Mouse (Mus musculus) limb, embryonic 14.5 days (tissue): ENCODE measurements around the gene Adm. TPM values are rescaled to one million over a fixed set of nuclear protein-coding genes. Genes with fewer than 3 reads are reported as not detected.
"Not testable (repeated sequence)": the region's sequence is repeated elsewhere in the genome, so short reads cannot be mapped to it uniquely, and the experiment has no call there.

Experiments used
- ATAC-seq: fragments of 200-750 bp; cut with Nextera tagmentation; 2 replicates; pipeline ENCODE4 v1.8.0; 2017; ENCODE audit warnings: low read depth, moderate number of reproducible peaks, moderate TSS enrichment; ENCODE audit not compliant: low FRiP score
- DNase-seq: peaks from one replicate; pipeline ENCODE4 v3.0.0-alpha.2; 2015; ENCODE audit warnings: low spot score
- H3K27ac ChIP-seq: fragments of 300-500 bp; sonication (generic); replicated peaks from 2 replicates; pipeline ENCODE4 v1.5.1; 2014; ENCODE audit warnings: low read depth, mild to moderate bottlenecking, low read length, moderate library complexity, mixed read lengths
- H3K27me3 ChIP-seq: fragments of 300-500 bp; sonication (generic); 2 replicates; pipeline ENCODE4 v1.6.1; 2014; ENCODE audit warnings: low read length, mixed read lengths; ENCODE audit not compliant: control insufficient read depth, insufficient read depth
- H3K36me3 ChIP-seq: fragments of 300-500 bp; sonication (generic); 2 replicates; pipeline ENCODE4 v1.6.1; 2014; ENCODE audit warnings: mild to moderate bottlenecking, low read length, moderate library complexity, mixed read lengths; ENCODE audit not compliant: control insufficient read depth, insufficient read depth
- H3K4me1 ChIP-seq: fragments of 300-500 bp; sonication (generic); 2 replicates; pipeline ENCODE4 v1.6.1; 2014; ENCODE audit warnings: antibody characterized with exemption, low read length, mixed read lengths; ENCODE audit not compliant: control insufficient read depth, insufficient read depth
- H3K4me2 ChIP-seq: fragments of 300-500 bp; sonication (generic); replicated peaks from 2 replicates; pipeline ENCODE4 v1.6.1; 2014; ENCODE audit warnings: low read depth, mild to moderate bottlenecking, low read length, moderate library complexity; ENCODE audit not compliant: severe bottlenecking
- H3K4me3 ChIP-seq: fragments of 300-500 bp; sonication (generic); replicated peaks from 2 replicates; pipeline ENCODE4 v1.5.1; 2014; ENCODE audit warnings: low read length
- H3K9ac ChIP-seq: fragments of 300-500 bp; sonication (generic); 2 replicates; pipeline ENCODE4 v1.6.1; 2014; ENCODE audit warnings: mild to moderate bottlenecking, low read depth, low read length, moderate library complexity; ENCODE audit not compliant: severe bottlenecking
- H3K9me3 ChIP-seq: fragments of 300-500 bp; sonication (generic); 2 replicates; pipeline ENCODE4 v1.6.1; 2016; ENCODE audit warnings: low read length; ENCODE audit not compliant: control insufficient read depth
- POLR2A ChIP-seq: fragments of 200-500 bp; IDR thresholded peaks from 2 replicates; pipeline ENCODE4 v1.8.0; 2012; ENCODE audit warnings: inconsistent platforms, mild to moderate bottlenecking, moderate library complexity, borderline replicate concordance; ENCODE audit not compliant: insufficient read depth, insufficient read length; ENCODE audit errors: extremely low read depth
- WGBS: fragments of 180-500 bp; shearing (Covaris S2); extraction: QIAGEN DNeasy Blood & Tissue Kit; methylation state at CpG from one replicate; pipeline ENCODE4 v1.1.7; 2014; 5-methylcytosine and 5-hydroxymethylcytosine counted together
- polyA plus RNA-seq, 2 experiments: library from polyadenylated mRNA; depleted of rRNA in 1 of 2; stranded (reverse) in 1 of 2; unstranded in 1 of 2; fragments of >200 nt; fragmentation: Nextera tagmentation in 1 of 2; extraction: Ambion mirVana in 1 of 2; gene quantifications; 2 replicates each; pipeline versions ENCODE4 v1.2.1 to v1.2.3; 2012 to 2014

Adm gene
- polyA plus RNA-seq, 2 experiments, result 1.8 to 2.6 TPM

- H3K27ac ChIP-seq, result no peak overlapping the region
- H3K9ac ChIP-seq, result no peak overlapping the region
- 77% methylated on average over 11 of the region's 11 CpGs for WGBS
- no peak for TF ChIP-seq POLR2A
- no peaks in the 10 kb centered on the region for H3K9me3 ChIP-seq
- H3K4me2 ChIP-seq, result no peak overlapping the region
- DNase-seq (no peak), ATAC-seq (no peak)
- H3K36me3 ChIP-seq, result no peaks in the 10 kb centered on the region
- no peaks in the 10 kb centered on the region for H3K27me3 ChIP-seq
- no peak overlapping the region for H3K4me3 ChIP-seq
- H3K4me1 ChIP-seq, result no peaks in the 10 kb centered on the region
These were observed 11.9 kb downstream of the Adm start for GRCm38 (mm10) chr7:110639291-110639915.

- DNase-seq, H3K4me2 ChIP-seq, H3K9ac ChIP-seq, H3K27ac ChIP-seq, H3K4me3 ChIP-seq, H3K4me1 ChIP-seq, H3K9me3 ChIP-seq, ATAC-seq, H3K36me3 ChIP-seq, H3K27me3 ChIP-seq: not testable (repeated sequence)
- 97% methylated on average over 3 of the region's 3 CpGs for WGBS
These were observed 12.5 kb downstream of the Adm start for GRCm38 (mm10) chr7:110639958-110640357.

- Histone ChIP-seq H3K9me3 (no peaks in the 10 kb centered on the region), H3K9ac (no peak overlapping the region), H3K36me3 (no peaks in the 10 kb centered on the region), H3K27me3 (no peaks in the 10 kb centered on the region), H3K4me2 (no peak overlapping the region), H3K4me3 (no peak overlapping the region), H3K27ac (no peak overlapping the region), H3K4me1 (no peaks in the 10 kb centered on the region)
- 75% methylated on average over 5 of the region's 5 CpGs for WGBS
- no peak for ATAC-seq
- DNase-seq, result peak; percentile 84
- no peak for TF ChIP-seq POLR2A
These were observed 17.9 kb downstream of the Adm start for GRCm38 (mm10) chr7:110645311-110645710.

GRCm38 (mm10) chr7:110645859-110646258, 18.4 kb downstream of the Adm start:
- H3K4me1 ChIP-seq, result no peaks in the 10 kb centered on the region
- TF ChIP-seq POLR2A, result no peak
- no peaks in the 10 kb centered on the region for H3K27me3 ChIP-seq
- DNase-seq (no peak), ATAC-seq (no peak)
- no peak overlapping the region for H3K27ac ChIP-seq
- H3K9ac ChIP-seq, result no peak overlapping the region
- H3K4me3 ChIP-seq, result no peak overlapping the region
- no peak overlapping the region for H3K4me2 ChIP-seq
- H3K9me3 ChIP-seq, result no peaks in the 10 kb centered on the region
- WGBS, result 83% methylated on average over 6 of the region's 6 CpGs
- H3K36me3 ChIP-seq, result no peaks in the 10 kb centered on the region

- no peak overlapping the region for H3K9ac ChIP-seq
- TF ChIP-seq POLR2A, result no peak
- H3K4me3 ChIP-seq, result no peak overlapping the region
- ATAC-seq (no peak), DNase-seq (no peak)
- no peaks in the 10 kb centered on the region for H3K27me3 ChIP-seq
- H3K36me3 ChIP-seq, result no peaks in the 10 kb centered on the region
- H3K27ac ChIP-seq, result no peak overlapping the region
- 86% methylated on average over 8 of the region's 8 CpGs for WGBS
- H3K4me1 ChIP-seq, result no peaks in the 10 kb centered on the region
- H3K9me3 ChIP-seq, result no peaks in the 10 kb centered on the region
- no peak overlapping the region for H3K4me2 ChIP-seq
These were observed 19.3 kb downstream of the Adm start for GRCm38 (mm10) chr7:110646611-110647407.
